Mouse (Mus musculus) heart, embryonic 10.5 days (tissue): ENCODE results near the gene Fam180a. TPM values are rescaled to one million over a fixed set of nuclear protein-coding genes. Genes with fewer than 3 reads are reported as not detected.

Source experiments
- DNase-seq: peaks from one replicate; pipeline ENCODE4 v3.0.0-alpha.2; 2017; ENCODE audit warnings: low spot score
- H3K27ac ChIP-seq: fragments of 300-500 bp; sonication (generic); 2 replicates; pipeline ENCODE4 v1.5.1; 2016; ENCODE audit warnings: mild to moderate bottlenecking
- H3K27me3 ChIP-seq: fragments of 300-500 bp; sonication (generic); 2 replicates; pipeline ENCODE4 v1.6.1; 2016; ENCODE audit warnings: mild to moderate bottlenecking; ENCODE audit not compliant: poor library complexity, insufficient read depth, severe bottlenecking
- H3K36me3 ChIP-seq: fragments of 300-500 bp; sonication (generic); 2 replicates; pipeline ENCODE4 v1.6.1; 2016; ENCODE audit warnings: mild to moderate bottlenecking, moderate library complexity
- H3K4me1 ChIP-seq: fragments of 300-500 bp; sonication (generic); 2 replicates; pipeline ENCODE4 v1.6.1; 2016; ENCODE audit warnings: mild to moderate bottlenecking
- H3K4me3 ChIP-seq: fragments of 300-500 bp; sonication (generic); 2 replicates; pipeline ENCODE4 v1.5.1; 2016; ENCODE audit warnings: mild to moderate bottlenecking, moderate library complexity
- H3K9me3 ChIP-seq: fragments of 300-500 bp; sonication (generic); 2 replicates; pipeline ENCODE4 v1.6.1; 2016; ENCODE audit warnings: mild to moderate bottlenecking, moderate library complexity
- WGBS: fragments of 180-500 bp; shearing (Covaris S2); methylation state at CpG from one replicate; pipeline ENCODE4 v1.1.7; 2016; 5-methylcytosine and 5-hydroxymethylcytosine counted together
- polyA plus RNA-seq: library from polyadenylated mRNA; unstranded; fragments of >200 nt; fragmentation: Nextera tagmentation; extraction: Ambion mirVana; gene quantifications from 2 replicates; pipeline ENCODE4 v1.2.1, GENCODE M21; 2016

The Fam180a gene
- polyA plus RNA-seq, 1 experiment from 2014 or later = 0.08 TPM

DNA sequence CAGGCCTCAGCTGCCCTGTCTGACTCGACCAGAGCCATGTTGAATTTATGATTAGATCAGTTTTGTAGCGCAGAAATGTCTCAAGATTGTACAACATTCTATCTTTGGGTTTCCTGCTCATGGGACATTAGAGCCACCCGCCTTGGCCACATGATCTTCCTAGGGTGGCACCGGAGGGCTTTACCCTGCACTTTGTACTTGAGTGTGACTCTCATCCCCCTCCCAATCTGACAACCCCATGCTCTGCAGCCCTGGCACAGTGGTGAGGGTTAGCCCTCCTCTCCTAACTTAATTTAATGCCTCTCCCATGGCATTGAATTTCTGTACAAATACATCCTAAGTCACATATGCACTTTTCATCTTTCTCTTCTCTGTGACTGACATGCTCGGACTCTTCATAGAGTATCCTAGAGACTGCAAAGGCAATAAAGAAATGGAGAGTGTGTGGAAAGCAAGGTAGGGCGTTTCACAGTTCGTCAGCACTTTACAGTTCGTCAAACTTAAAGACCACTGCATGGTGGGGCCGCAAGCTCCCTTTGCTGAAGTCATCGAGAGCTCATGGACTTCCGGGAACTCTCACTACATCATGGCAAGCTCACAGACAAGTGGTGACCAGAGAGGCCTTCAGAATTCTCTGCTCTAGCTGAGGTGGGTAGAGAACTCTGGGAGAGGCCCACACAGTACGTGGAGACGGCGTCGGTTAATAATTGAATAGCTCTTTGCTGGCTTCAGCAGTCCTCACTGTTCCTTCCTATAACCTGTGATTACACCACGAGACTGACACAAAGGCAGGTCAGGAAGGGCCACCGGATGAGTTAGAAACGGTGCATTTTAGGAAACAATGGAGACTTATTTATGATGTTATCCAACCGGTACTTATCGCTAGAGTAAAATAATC is 53.8 kb downstream of the Fam180a start:
- Histone ChIP-seq H3K36me3 (peaks cover 9% of the 10 kb centered on the region; the same call in 1 of the 2 replicates), H3K27me3 (no peaks in the 10 kb centered on the region), H3K27ac (no peak overlapping the region), H3K4me1 (no peaks in the 10 kb centered on the region), H3K9me3 (no peaks in the 10 kb centered on the region), H3K4me3 (no peak overlapping the region)
- no peak for DNase-seq
- WGBS = 85% methylated on average over 20 of the region's 20 CpGs

DNA sequence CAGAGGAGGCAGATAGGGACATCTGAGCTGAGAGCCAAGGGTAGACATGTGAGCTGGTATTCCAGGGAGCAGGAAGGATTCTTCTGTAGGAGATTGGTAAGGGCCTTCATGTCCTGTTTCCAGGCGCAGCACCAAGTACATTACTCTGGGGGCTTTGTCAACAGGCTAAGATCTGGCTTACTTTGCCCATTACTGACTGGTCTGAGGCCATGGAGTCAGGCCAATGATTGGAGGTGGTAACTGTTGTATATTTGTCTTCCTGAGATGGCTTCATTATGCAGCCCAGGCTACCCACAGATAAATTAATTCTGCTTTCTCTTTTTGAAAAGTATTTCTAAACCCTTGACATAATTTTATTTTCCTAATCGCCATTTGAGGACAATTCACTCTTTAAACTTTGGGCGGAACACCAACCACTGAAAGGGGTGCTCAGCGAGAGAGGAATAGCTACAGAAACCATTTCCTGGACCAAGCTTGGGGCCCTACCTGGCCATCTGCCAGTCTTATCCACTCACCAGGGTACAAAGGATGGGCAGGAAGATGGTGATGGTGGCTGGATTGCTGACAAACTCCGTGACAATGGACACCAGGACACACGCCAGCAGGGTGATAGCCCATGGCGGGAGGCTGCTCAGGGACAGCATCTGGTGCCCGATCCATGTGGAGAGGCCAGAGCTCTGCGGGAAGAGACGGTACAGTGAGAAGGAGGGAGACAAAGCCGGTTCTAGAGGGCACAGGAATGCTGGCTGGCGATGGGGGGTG is 54.7 kb downstream of the Fam180a start:
- 81% methylated on average over 12 of the region's 12 CpGs for WGBS
- Histone ChIP-seq H3K4me1 (no peaks in the 10 kb centered on the region), H3K36me3 (peaks cover 12% of the 10 kb centered on the region; the same call in 1 of the 2 replicates), H3K27me3 (no peaks in the 10 kb centered on the region), H3K9me3 (no peaks in the 10 kb centered on the region), H3K4me3 (no peak overlapping the region), H3K27ac (no peak overlapping the region)
- no peak for DNase-seq

DNA sequence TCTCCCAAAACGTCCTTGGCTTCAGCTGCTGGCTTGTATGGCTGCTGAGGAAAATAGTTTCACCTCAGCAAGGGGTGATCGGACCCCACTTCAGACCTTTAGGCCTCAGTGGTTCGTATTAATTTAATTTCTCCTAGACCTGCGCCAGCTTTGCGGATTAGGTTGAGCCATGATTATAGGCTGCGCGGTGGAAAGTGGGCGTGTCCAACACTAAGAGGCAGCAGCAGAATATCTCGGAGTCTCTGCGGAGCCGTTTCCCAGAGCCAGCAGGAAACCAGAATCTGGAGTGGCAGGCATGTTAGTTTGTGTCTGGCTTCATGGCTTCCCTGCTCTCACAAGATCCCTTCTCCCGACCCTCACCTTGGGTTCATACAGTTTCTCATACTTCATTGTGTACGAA is 56.3 kb downstream of the Fam180a start:
- no peaks in the 10 kb centered on the region for H3K27me3 ChIP-seq
- no peaks in the 10 kb centered on the region for H3K4me1 ChIP-seq
- H3K27ac ChIP-seq = no peak overlapping the region
- no peak for DNase-seq
- peaks cover 12% of the 10 kb centered on the region; the same call in 1 of the 2 replicates for H3K36me3 ChIP-seq
- H3K4me3 ChIP-seq = no peak overlapping the region
- H3K9me3 ChIP-seq = no peaks in the 10 kb centered on the region
- WGBS = 58% methylated on average over 13 of the region's 13 CpGs

DNA sequence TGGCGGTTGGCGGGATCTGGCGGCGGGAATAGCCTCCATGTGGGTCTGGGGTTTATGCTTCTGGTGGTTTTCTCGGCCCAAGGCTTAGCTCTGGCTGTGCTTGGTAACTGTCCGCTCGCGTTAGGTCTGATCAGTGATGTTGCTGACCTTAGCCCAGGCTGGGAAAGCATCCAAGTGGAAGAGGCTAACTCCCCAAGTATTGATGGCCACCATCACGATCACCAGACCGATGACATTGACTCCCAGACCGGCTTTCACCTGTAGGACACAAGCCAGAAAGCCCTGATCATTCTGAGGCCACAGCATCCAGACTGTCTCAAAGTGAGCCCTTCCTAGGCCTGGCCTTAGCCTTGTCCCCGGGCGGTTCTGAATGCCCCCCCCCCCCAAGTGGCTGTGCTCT is 57.2 kb downstream of the Fam180a start:
- no peaks in the 10 kb centered on the region for H3K9me3 ChIP-seq
- WGBS = 92% methylated on average over 13 of the region's 13 CpGs
- peaks cover 13% of the 10 kb centered on the region; the same call in 1 of the 2 replicates for H3K36me3 ChIP-seq
- H3K4me1 ChIP-seq = no peaks in the 10 kb centered on the region
- DNase-seq = no peak
- no peaks in the 10 kb centered on the region for H3K27me3 ChIP-seq
- H3K27ac ChIP-seq = no peak overlapping the region
- H3K4me3 ChIP-seq = no peak overlapping the region

DNA sequence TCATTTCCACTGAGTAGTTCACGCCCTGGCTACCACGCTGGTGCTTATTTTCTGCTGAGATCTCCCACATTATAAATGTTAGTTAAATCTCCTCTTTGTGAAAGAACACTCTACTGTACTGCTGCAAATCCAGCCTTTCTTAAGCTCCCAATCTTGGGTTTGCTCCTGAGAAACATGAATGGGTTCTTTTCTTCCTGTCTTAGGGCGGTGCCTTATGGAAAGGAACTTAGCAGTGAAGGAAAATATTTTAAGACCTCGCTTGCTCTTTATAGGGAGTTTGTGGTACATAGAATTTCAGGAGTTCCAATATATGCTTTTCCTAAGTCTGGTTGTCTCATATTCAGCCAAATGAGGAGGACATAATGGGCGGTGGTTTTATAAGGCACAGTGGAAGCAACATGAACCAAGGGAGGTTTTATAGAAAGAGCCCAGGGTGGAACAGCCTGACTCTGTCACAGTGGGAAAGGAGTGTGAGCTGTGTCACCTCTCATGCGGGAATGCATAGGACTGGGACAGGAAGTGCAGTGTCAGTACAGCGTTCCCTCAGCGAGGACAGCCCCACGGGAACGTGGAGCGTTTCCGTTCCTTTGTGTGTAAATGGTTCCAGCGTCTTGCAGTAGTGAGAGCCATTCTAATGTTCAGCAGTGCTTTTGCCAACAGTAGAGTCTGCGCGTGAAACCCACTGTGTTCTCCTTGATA is 60.2 kb downstream of the Fam180a start:
- Histone ChIP-seq H3K27ac (no peak overlapping the region), H3K9me3 (no peaks in the 10 kb centered on the region), H3K27me3 (no peaks in the 10 kb centered on the region), H3K36me3 (peaks cover 40% of the 10 kb centered on the region), H3K4me3 (no peak overlapping the region), H3K4me1 (0 out of 2 replicates have a peak, but pooled peaks cover 2% of the 10 kb centered on the region)
- DNase-seq = no peak
- 77% methylated on average over 15 of the region's 15 CpGs for WGBS

Other genes starting within 250 kb of the Fam180a start
- 18.3 and 21.8 TPM in 2 replicates for gene Cnot4, start 192.4 kb downstream of the Fam180a start, polyA plus RNA-seq
- 41.8 and 44.8 TPM in 2 replicates for gene Nup205, start 148.7 kb downstream of the Fam180a start, polyA plus RNA-seq
- gene Slc13a4, start 18.0 kb downstream of the Fam180a start, polyA plus RNA-seq = 2.9 and 3.3 TPM in 2 replicates
- 116 and 133 TPM in 2 replicates for gene Mtpn, start 213.7 kb upstream of the Fam180a start, polyA plus RNA-seq